Comparison of ENCODE assay signal across 1 mouse cellular context in the genomic region with DNA sequence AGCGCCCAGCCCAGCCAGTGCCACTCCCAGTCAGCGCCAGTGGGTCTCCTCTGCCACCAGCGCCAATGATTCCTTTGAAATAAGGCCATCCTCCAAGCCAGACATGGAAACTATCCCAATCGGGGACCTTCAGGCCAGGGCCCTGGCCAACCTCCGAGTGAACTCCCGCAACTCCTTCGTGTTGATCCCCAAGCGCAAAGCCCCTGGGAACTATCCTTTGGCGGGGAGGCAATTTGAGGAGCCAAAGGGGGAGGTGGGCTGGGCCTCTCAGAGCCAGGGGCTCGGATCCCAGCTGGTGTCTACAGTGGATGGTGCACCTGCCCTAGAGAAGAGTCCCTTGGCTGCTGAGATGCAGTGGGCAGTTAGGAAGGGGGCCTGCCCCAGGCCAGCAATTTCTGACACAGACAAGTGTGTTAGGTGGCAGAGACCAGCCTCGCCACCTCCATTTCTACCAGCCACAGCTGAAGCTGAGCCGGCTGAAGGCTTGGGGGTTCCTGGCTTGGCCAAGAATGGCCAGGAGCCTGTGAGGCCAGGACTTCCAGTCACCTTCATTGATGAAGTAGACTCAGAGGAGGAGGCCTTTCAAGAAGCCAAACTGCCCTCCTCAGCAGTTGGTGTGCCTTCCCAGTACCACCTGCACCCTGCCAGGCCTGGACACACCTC.
TF ChIP-seq lines count a peak whose summit lies in the region.

No protein-coding gene starts in this region.

TF ChIP-seq in CH12.LX, 34 proteins besides CTCF, POLR2A, EP300 and RAD21:
- TF ChIP-seq ZKSCAN1 (IDR thresholded peaks at IDR 0.05; ENCODE audit: borderline replicate concordance, low read depth, low read length) (no peak), SMC3 (IDR thresholded peaks at IDR 0.05; ENCODE audit: low read depth, low read length) (no peak), JUND (conservative IDR thresholded peaks at IDR 0.05; ENCODE audit: low read depth, low read length) (no peak), POLR2AphosphoS2 (IDR thresholded peaks at IDR 0.05; ENCODE audit: low read depth, low read length) (no peak), ETS1 (conservative IDR thresholded peaks at IDR 0.05; ENCODE audit: low read depth, low read length) (no peak), BHLHE40 (IDR thresholded peaks at IDR 0.05; ENCODE audit: low read depth, low read length) (no peak), TBP (conservative IDR thresholded peaks at IDR 0.05; ENCODE audit: low read depth, low read length) (no peak), MAZ (IDR thresholded peaks at IDR 0.05; ENCODE audit: low read depth, low read length) (no peak), MEF2A (IDR thresholded peaks at IDR 0.05; ENCODE audit: borderline replicate concordance, low read depth, low read length) (no peak), MAFK (IDR thresholded peaks at IDR 0.05; ENCODE audit: insufficient replicate concordance, low read length) (no peak), USF2 (conservative IDR thresholded peaks at IDR 0.05; ENCODE audit: low read depth, low read length) (no peak), TCF12 (IDR thresholded peaks at IDR 0.05; ENCODE audit: low read depth, low read length) (no peak), USF1 (IDR thresholded peaks at IDR 0.05; ENCODE audit: low read depth, low read length) (no peak), ELF1 (IDR thresholded peaks at IDR 0.05; ENCODE audit: low read depth, low read length) (no peak), ZMIZ1 (IDR thresholded peaks at IDR 0.05; ENCODE audit: low read depth, low read length) (no peak)
